Mouse (Mus musculus): ENCODE measurements around the gene Hgd.

Gene Hgd

GRCm38 (mm10) chr16:37579994-37580393, at the start of gene Hgd:
Hgd (plus strand) TSS chr16:37580153.
- no peak for DNase-seq (ENCODE audit: low spot score)

- no peak for DNase-seq (ENCODE audit: low spot score)
Observed at GRCm38 (mm10) chr16:37530170-37530569, 49.8 kb upstream of the Hgd start.

GRCm38 (mm10) chr16:37532046-37532445, 47.9 kb upstream of the Hgd start:
- DNase-seq (ENCODE audit: low spot score), result no peak

- DNase-seq (ENCODE audit: low spot score), result no peak
Observed at GRCm38 (mm10) chr16:37533369-37534068, 46.4 kb upstream of the Hgd start.

- no peak for DNase-seq (ENCODE audit: low spot score)
Observed at GRCm38 (mm10) chr16:37539240-37539610, 40.7 kb upstream of the Hgd start.

GRCm38 (mm10) chr16:37539611-37540580, 40.1 kb upstream of the Hgd start, which contains the start of the genes Gtf2e1 and Rabl3:
Gtf2e1 (minus strand) TSS chr16:37539789.
Rabl3 (plus strand) TSS chr16:37539885.
- DNase-seq (ENCODE audit: low spot score), result peak; percentile 98

- DNase-seq (ENCODE audit: low spot score), result no peak
Observed at GRCm38 (mm10) chr16:37540776-37541175, 39.2 kb upstream of the Hgd start.

- DNase-seq (ENCODE audit: low spot score), result no peak
Observed at GRCm38 (mm10) chr16:37546312-37546711, 33.6 kb upstream of the Hgd start.

- no peak for DNase-seq (ENCODE audit: low spot score)
Observed at GRCm38 (mm10) chr16:37550266-37550665, 29.7 kb upstream of the Hgd start.

GRCm38 (mm10) chr16:37550981-37551380, 29.0 kb upstream of the Hgd start:
- DNase-seq (ENCODE audit: low spot score), result no peak

GRCm38 (mm10) chr16:37552824-37553223, 27.1 kb upstream of the Hgd start:
- no peak for DNase-seq (ENCODE audit: low spot score)

- no peak for DNase-seq (ENCODE audit: low spot score)
Observed at GRCm38 (mm10) chr16:37562414-37562813, 17.5 kb upstream of the Hgd start.

- no peak for DNase-seq (ENCODE audit: low spot score)
Observed at GRCm38 (mm10) chr16:37562961-37563360, 17.0 kb upstream of the Hgd start.

- no peak for DNase-seq (ENCODE audit: low spot score)
Observed at GRCm38 (mm10) chr16:37565117-37565516, 14.8 kb upstream of the Hgd start.

- no peak for DNase-seq (ENCODE audit: low spot score)
Observed at GRCm38 (mm10) chr16:37566107-37566506, 13.8 kb upstream of the Hgd start.

GRCm38 (mm10) chr16:37567113-37568050, 12.6 kb upstream of the Hgd start:
- DNase-seq (ENCODE audit: low spot score), result no peak

- DNase-seq (ENCODE audit: low spot score), result no peak
Observed at GRCm38 (mm10) chr16:37571554-37571953, 8.4 kb upstream of the Hgd start.

- no peak for DNase-seq (ENCODE audit: low spot score)
Observed at GRCm38 (mm10) chr16:37572117-37572754, 7.7 kb upstream of the Hgd start.

- no peak for DNase-seq (ENCODE audit: low spot score)
Observed at GRCm38 (mm10) chr16:37573061-37573460, 6.9 kb upstream of the Hgd start.

- no peak for DNase-seq (ENCODE audit: low spot score)
Observed at GRCm38 (mm10) chr16:37575325-37575724, 4.6 kb upstream of the Hgd start.

- DNase-seq (ENCODE audit: low spot score), result no peak
Observed at GRCm38 (mm10) chr16:37579591-37579990, 362 bp upstream of the Hgd start.

Measured in testis, postnatal 14 days (tissue).